Mouse (Mus musculus) liver, postnatal 0 days (tissue): ENCODE measurements around the gene Wasf2.

ENCODE experiments used
- CTCF ChIP-seq: sonication (generic); IDR thresholded peaks from 2 replicates; pipeline ENCODE4 v1.5.1; 2016; ENCODE audit warnings: antibody characterized with exemption, low read depth
- EP300 ChIP-seq: IDR thresholded peaks from 2 replicates; pipeline ENCODE4 v1.6.1; 2016; ENCODE audit warnings: antibody characterized with exemption, low read depth, mild to moderate bottlenecking

GRCm38 (mm10) chr4:133196852-133197251, 66.5 kb downstream of the Wasf2 start:
- TF ChIP-seq CTCF (no peak), EP300 (no peak)
